Mouse (Mus musculus): ENCODE results near the gene Olfr850.

The Olfr850 gene

DNA sequence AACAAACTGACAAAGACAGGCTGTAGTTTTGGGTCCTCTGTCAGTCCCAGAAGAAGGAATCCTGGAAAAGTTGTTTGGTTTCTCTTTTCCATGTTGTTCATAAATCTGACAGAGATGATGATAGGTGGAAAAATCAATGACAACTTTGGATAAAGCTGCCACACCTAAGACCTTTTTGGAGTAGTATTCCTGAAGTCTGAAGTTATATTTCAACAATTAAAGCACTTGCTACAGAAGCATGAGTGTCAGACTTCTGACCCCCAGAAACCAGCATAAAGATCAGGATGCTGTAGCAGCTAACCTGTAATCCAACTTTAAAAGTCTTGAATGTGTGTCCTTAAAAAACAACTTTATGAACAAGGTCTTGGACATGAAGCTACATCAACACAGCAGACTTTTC lies at the start of gene Olfr850:
Gene Olfr850 (minus strand): TSS at position 101 of the 400 bp plus-strand sequence.
- no peak for DNase-seq (ENCODE audit: low read depth in 1 of 2, low spot score in 2 of 2)

DNA sequence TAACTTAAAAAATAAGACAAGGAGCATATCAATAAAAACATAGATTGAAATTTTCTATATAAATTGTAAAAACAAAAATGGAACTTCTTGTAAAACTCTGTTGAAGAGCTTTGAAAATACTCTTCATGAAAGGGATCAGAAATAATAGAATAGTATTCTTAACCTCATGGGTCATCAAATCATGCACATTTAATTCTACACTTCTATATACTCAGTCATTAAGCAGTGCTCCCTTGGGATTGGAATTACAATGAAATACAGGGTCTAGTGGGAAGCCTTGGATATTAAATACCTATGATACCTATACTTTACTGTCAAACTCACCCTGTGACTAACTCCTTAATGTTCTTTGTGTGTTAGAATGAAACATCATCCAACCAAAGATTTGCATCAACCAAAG lies 14.9 kb upstream of the Olfr850 start, which contains the start of gene Olfr851:
Gene Olfr851 (plus strand): TSS at position 301 of the 400 bp plus-strand sequence.
- no peak for DNase-seq (ENCODE audit: low read depth in 1 of 2, low spot score in 2 of 2)

DNA sequence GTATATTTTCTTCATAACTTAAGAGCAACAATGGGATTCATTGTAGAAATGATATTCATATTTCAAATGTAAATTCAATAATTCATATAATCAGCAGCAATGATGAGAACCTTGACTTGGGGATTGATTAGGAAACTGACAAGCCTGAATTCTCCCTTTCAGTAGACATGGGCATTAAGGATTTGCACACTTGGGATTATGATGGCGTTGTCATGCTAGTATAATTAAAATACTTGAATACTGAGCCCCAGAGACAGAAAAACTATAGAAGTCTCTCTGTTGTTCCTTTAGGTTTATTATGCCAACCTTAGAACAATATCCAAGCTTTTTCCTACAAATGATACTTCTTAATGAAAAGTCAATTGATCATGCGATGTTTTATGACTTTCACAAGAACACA lies 38.1 kb downstream of the Olfr850 start, which contains the start of gene Olfr849:
Gene Olfr849 (plus strand): TSS at position 301 of the 400 bp plus-strand sequence.
- no peak for DNase-seq (ENCODE audit: low read depth in 1 of 2, low spot score in 2 of 2)

All from monocyte, adult 2 months (primary cell).